Mouse (Mus musculus) liver, embryonic 11.5 days (tissue): ENCODE results near the gene Doc2b. TPM values are rescaled to one million over a fixed set of nuclear protein-coding genes. Genes with fewer than 3 reads are reported as not detected.

Experiments used
- ATAC-seq: fragments of 200-750 bp; cut with Nextera tagmentation; replicated peaks from 2 replicates; pipeline ENCODE4 v1.8.0; 2017; ENCODE audit warnings: moderate number of reproducible peaks, mild to moderate bottlenecking, moderate TSS enrichment, moderate library complexity; ENCODE audit not compliant: low FRiP score
- DNase-seq: peaks from one replicate; pipeline ENCODE4 v3.0.0-alpha.2; 2017; ENCODE audit warnings: low spot score
- H3K27ac ChIP-seq: fragments of 300-500 bp; sonication (generic); 2 replicates; pipeline ENCODE4 v1.5.1; 2014; ENCODE audit warnings: mild to moderate bottlenecking, low read depth, low read length, control low read depth
- H3K27me3 ChIP-seq: fragments of 300-500 bp; sonication (generic); replicated peaks from 2 replicates; pipeline ENCODE4 v1.6.1; 2014; ENCODE audit warnings: low read length, mixed read lengths; ENCODE audit not compliant: control insufficient read depth, insufficient read depth
- H3K36me3 ChIP-seq: fragments of 300-500 bp; sonication (generic); 2 replicates; pipeline ENCODE4 v1.6.1; 2014; ENCODE audit warnings: mild to moderate bottlenecking, low read length, moderate library complexity, mixed read lengths; ENCODE audit not compliant: control insufficient read depth, insufficient read depth
- H3K4me1 ChIP-seq: fragments of 300-500 bp; sonication (generic); replicated peaks from 2 replicates; pipeline ENCODE4 v1.6.1; 2014; ENCODE audit warnings: low read length, mixed read lengths; ENCODE audit not compliant: control insufficient read depth, insufficient read depth
- H3K4me2 ChIP-seq: fragments of 300-500 bp; sonication (generic); 2 replicates; pipeline ENCODE4 v1.6.1; 2014; ENCODE audit warnings: mild to moderate bottlenecking, control low read depth, moderate library complexity
- H3K4me3 ChIP-seq: fragments of 300-500 bp; sonication (generic); 2 replicates; pipeline ENCODE4 v1.5.1; 2014; ENCODE audit warnings: low read depth, low read length, control low read depth
- H3K9ac ChIP-seq: fragments of 300-500 bp; sonication (generic); 2 replicates; pipeline ENCODE4 v1.6.1; 2014; ENCODE audit warnings: low read depth, low read length, control low read depth
- H3K9me3 ChIP-seq: fragments of 300-500 bp; sonication (generic); 2 replicates; pipeline ENCODE4 v1.6.1; 2016; ENCODE audit warnings: low read length, inconsistent platforms, mixed read lengths; ENCODE audit not compliant: control insufficient read depth
- WGBS: fragments of 180-500 bp; shearing (Covaris S2); extraction: QIAGEN DNeasy Blood & Tissue Kit; methylation state at CpG from one replicate; pipeline ENCODE4 v1.1.7; 2014; 5-methylcytosine and 5-hydroxymethylcytosine counted together
- polyA plus RNA-seq: library from polyadenylated mRNA; unstranded; fragments of >200 nt; fragmentation: Nextera tagmentation; extraction: Ambion mirVana; gene quantifications from 2 replicates; pipeline ENCODE4 v1.2.1, GENCODE M21; 2014

The Doc2b gene
- polyA plus RNA-seq, 1 experiment from 2014 or later, result 0.10 TPM

- no peak for ATAC-seq
- Histone ChIP-seq H3K27me3 (no peaks in the 10 kb centered on the region), H3K9me3 (no peaks in the 10 kb centered on the region), H3K4me2 (no peak overlapping the region), H3K36me3 (no peaks in the 10 kb centered on the region), H3K4me1 (no peaks in the 10 kb centered on the region), H3K9ac (no peak overlapping the region), H3K4me3 (no peak overlapping the region), H3K27ac (no peak overlapping the region)
- 90% methylated on average over 3 of the region's 3 CpGs for WGBS
- no peak for DNase-seq
Measured at GRCm38 (mm10) chr11:75830386-75830785, 34.5 kb upstream of the Doc2b start.

- DNase-seq (no peak), ATAC-seq (no peak)
- no peak overlapping the region for H3K27ac ChIP-seq
- H3K27me3 ChIP-seq, result no peaks in the 10 kb centered on the region
- H3K9me3 ChIP-seq, result no peaks in the 10 kb centered on the region
- 77% methylated on average over 8 of the region's 8 CpGs for WGBS
- H3K4me1 ChIP-seq, result no peaks in the 10 kb centered on the region
- no peak overlapping the region for H3K9ac ChIP-seq
- H3K4me3 ChIP-seq, result no peak overlapping the region
- H3K4me2 ChIP-seq, result no peak overlapping the region
- H3K36me3 ChIP-seq, result no peaks in the 10 kb centered on the region
Measured at GRCm38 (mm10) chr11:75827414-75827813, 31.6 kb upstream of the Doc2b start.

- H3K27ac ChIP-seq, result no peak overlapping the region
- H3K4me2 ChIP-seq, result no peak overlapping the region
- no peaks in the 10 kb centered on the region for H3K9me3 ChIP-seq
- no peak overlapping the region for H3K9ac ChIP-seq
- 0 out of 2 replicates have a peak, but pooled peaks cover 2% of the 10 kb centered on the region for H3K27me3 ChIP-seq
- DNase-seq (no peak), ATAC-seq (no peak)
- H3K36me3 ChIP-seq, result no peaks in the 10 kb centered on the region
- H3K4me1 ChIP-seq, result no peaks in the 10 kb centered on the region
- WGBS, result 45% methylated on average over 7 of the region's 7 CpGs
- no peak overlapping the region for H3K4me3 ChIP-seq
Measured at GRCm38 (mm10) chr11:75823506-75823905, 27.7 kb upstream of the Doc2b start.

- no peak overlapping the region for H3K4me3 ChIP-seq
- H3K4me1 ChIP-seq, result no peaks in the 10 kb centered on the region; the same call in 1 of the 2 replicates
- no peaks in the 10 kb centered on the region for H3K9me3 ChIP-seq
- WGBS, result 73% methylated on average over 10 of the region's 10 CpGs
- ATAC-seq, result no peak
- H3K4me2 ChIP-seq, result no peak overlapping the region
- no peak overlapping the region for H3K27ac ChIP-seq
- H3K27me3 ChIP-seq, result no peaks in the 10 kb centered on the region; the same call in 1 of the 2 replicates
- no peaks in the 10 kb centered on the region for H3K36me3 ChIP-seq
- no peak overlapping the region for H3K9ac ChIP-seq
- DNase-seq, result no peak
Measured at GRCm38 (mm10) chr11:75813085-75813484, 17.2 kb upstream of the Doc2b start.

GRCm38 (mm10) chr11:75811900-75812299, 16.1 kb upstream of the Doc2b start:
- no peak overlapping the region; the same call in 1 of the 2 replicates for H3K27ac ChIP-seq
- H3K9ac ChIP-seq, result no peak overlapping the region
- H3K4me2 ChIP-seq, result no peak overlapping the region
- peak; percentile 42 for DNase-seq
- no peak for ATAC-seq
- no peaks in the 10 kb centered on the region for H3K9me3 ChIP-seq
- 19% methylated on average over 3 of the region's 3 CpGs for WGBS
- no peaks in the 10 kb centered on the region; the same call in 1 of the 2 replicates for H3K4me1 ChIP-seq
- H3K36me3 ChIP-seq, result no peaks in the 10 kb centered on the region
- H3K4me3 ChIP-seq, result no peak overlapping the region
- H3K27me3 ChIP-seq, result no peaks in the 10 kb centered on the region

GRCm38 (mm10) chr11:75810526-75810925, 14.7 kb upstream of the Doc2b start:
- DNase-seq (no peak), ATAC-seq (no peak)
- Histone ChIP-seq H3K27ac (no peak overlapping the region), H3K36me3 (no peaks in the 10 kb centered on the region), H3K27me3 (no peaks in the 10 kb centered on the region), H3K4me2 (no peak overlapping the region), H3K9me3 (no peaks in the 10 kb centered on the region), H3K9ac (no peak overlapping the region), H3K4me1 (no peaks in the 10 kb centered on the region; the same call in 1 of the 2 replicates), H3K4me3 (no peak overlapping the region)
- 74% methylated on average over 3 of the region's 3 CpGs for WGBS

- H3K4me3 ChIP-seq, result no peak overlapping the region
- no peaks in the 10 kb centered on the region; the same call in 1 of the 2 replicates for H3K4me1 ChIP-seq
- ATAC-seq (no peak), DNase-seq (no peak)
- H3K9me3 ChIP-seq, result no peaks in the 10 kb centered on the region
- no peak overlapping the region for H3K27ac ChIP-seq
- H3K9ac ChIP-seq, result no peak overlapping the region
- no peak overlapping the region for H3K4me2 ChIP-seq
- no peaks in the 10 kb centered on the region for H3K36me3 ChIP-seq
- 47% methylated on average over 5 of the region's 5 CpGs for WGBS
- H3K27me3 ChIP-seq, result no peaks in the 10 kb centered on the region
Measured at GRCm38 (mm10) chr11:75807486-75807885, 11.6 kb upstream of the Doc2b start.

GRCm38 (mm10) chr11:75801771-75802550, 6.1 kb upstream of the Doc2b start:
- Histone ChIP-seq H3K9me3 (no peaks in the 10 kb centered on the region), H3K36me3 (no peaks in the 10 kb centered on the region), H3K4me2 (no peak overlapping the region), H3K27ac (no peak overlapping the region), H3K4me1 (no peaks in the 10 kb centered on the region), H3K9ac (no peak overlapping the region), H3K4me3 (no peak overlapping the region), H3K27me3 (peaks cover 25% of the 10 kb centered on the region)
- ATAC-seq, result no peak
- WGBS, result 79% methylated on average over 7 of the region's 7 CpGs
- DNase-seq, result no peak

- Histone ChIP-seq H3K9me3 (no peaks in the 10 kb centered on the region), H3K36me3 (no peaks in the 10 kb centered on the region), H3K27me3 (peaks cover 31% of the 10 kb centered on the region), H3K4me2 (no peak overlapping the region), H3K4me3 (no peak overlapping the region), H3K9ac (no peak overlapping the region), H3K4me1 (no peaks in the 10 kb centered on the region), H3K27ac (no peak overlapping the region)
- DNase-seq (no peak), ATAC-seq (no peak)
- WGBS, result 66% methylated on average over 4 of the region's 4 CpGs
Measured at GRCm38 (mm10) chr11:75801369-75801768, 5.5 kb upstream of the Doc2b start.
